Mouse (Mus musculus) heart, postnatal 0 days (tissue): Measurements from ENCODE around the gene Epha8. TPM values are rescaled to one million over a fixed set of nuclear protein-coding genes. Genes with fewer than 3 reads are reported as not detected.

Experiments
- ATAC-seq: fragments of 200-750 bp; cut with Nextera tagmentation; 2 replicates; pipeline ENCODE4 v1.8.0; 2017; ENCODE audit warnings: low read depth, moderate number of reproducible peaks, moderate library complexity; ENCODE audit not compliant: insufficient read depth
- DNase-seq: peaks from one replicate; pipeline ENCODE4 v3.0.0-alpha.2; 2016; ENCODE audit warnings: low spot score
- H3K27ac ChIP-seq: fragments of 300-500 bp; sonication (generic); 2 replicates; pipeline ENCODE4 v1.5.1; 2014; ENCODE audit warnings: low read depth, mild to moderate bottlenecking
- H3K27me3 ChIP-seq: fragments of 300-500 bp; sonication (generic); 2 replicates; pipeline ENCODE4 v1.6.1; 2014; ENCODE audit warnings: low read length, mixed read lengths; ENCODE audit not compliant: control insufficient read depth, insufficient read depth
- H3K36me3 ChIP-seq: fragments of 300-500 bp; sonication (generic); replicated peaks from 2 replicates; pipeline ENCODE4 v1.6.1; 2014; ENCODE audit warnings: low read length, mixed read lengths; ENCODE audit not compliant: control insufficient read depth, insufficient read depth
- H3K4me1 ChIP-seq: fragments of 300-500 bp; sonication (generic); 2 replicates; pipeline ENCODE4 v1.6.1; 2014; ENCODE audit warnings: antibody characterized with exemption; ENCODE audit not compliant: control insufficient read depth, insufficient read depth
- H3K4me2 ChIP-seq: fragments of 300-500 bp; sonication (generic); 2 replicates; pipeline ENCODE4 v1.6.1; 2014; ENCODE audit warnings: low read depth, mild to moderate bottlenecking, low read length, moderate library complexity
- H3K4me3 ChIP-seq: fragments of 300-500 bp; sonication (generic); 2 replicates; pipeline ENCODE4 v1.5.1; 2014; ENCODE audit warnings: low read depth, low read length
- H3K9ac ChIP-seq: fragments of 300-500 bp; sonication (generic); replicated peaks from 2 replicates; pipeline ENCODE4 v1.6.1; 2014; ENCODE audit warnings: low read depth, low read length, mixed read lengths
- H3K9me3 ChIP-seq: fragments of 300-500 bp; sonication (generic); replicated peaks from 2 replicates; pipeline ENCODE4 v1.6.1; 2016; ENCODE audit warnings: low read length; ENCODE audit not compliant: control insufficient read depth
- CTCF ChIP-seq: IDR thresholded peaks from 2 replicates; pipeline ENCODE4 v1.5.1; 2016; ENCODE audit warnings: antibody characterized with exemption, control low read depth, low read depth
- EP300 ChIP-seq: IDR thresholded peaks from 2 replicates; pipeline ENCODE4 v1.6.1; 2016; ENCODE audit warnings: antibody characterized with exemption, low read depth
- WGBS: fragments of 180-500 bp; shearing (Covaris S2); extraction: QIAGEN DNeasy Blood & Tissue Kit; methylation state at CpG from one replicate; pipeline ENCODE4 v1.1.7; 2014; 5-methylcytosine and 5-hydroxymethylcytosine counted together
- polyA plus RNA-seq: library from polyadenylated mRNA; unstranded; fragments of >200 nt; fragmentation: Nextera tagmentation; extraction: Ambion mirVana; gene quantifications from 2 replicates; pipeline ENCODE4 v1.2.1, GENCODE M21; 2015
- total RNA-seq: library from RNA; depleted of rRNA; stranded (reverse); fragments of >200 nt; gene quantifications from 2 replicates; pipeline ENCODE4 v1.2.3, GENCODE M21; 2014; ENCODE audit warnings: low replicate concordance

The Epha8 gene
- total and polyA plus RNA-seq, 2 experiments from 2014 or later, result 0.08 TPM; not detected in 1

DNA sequence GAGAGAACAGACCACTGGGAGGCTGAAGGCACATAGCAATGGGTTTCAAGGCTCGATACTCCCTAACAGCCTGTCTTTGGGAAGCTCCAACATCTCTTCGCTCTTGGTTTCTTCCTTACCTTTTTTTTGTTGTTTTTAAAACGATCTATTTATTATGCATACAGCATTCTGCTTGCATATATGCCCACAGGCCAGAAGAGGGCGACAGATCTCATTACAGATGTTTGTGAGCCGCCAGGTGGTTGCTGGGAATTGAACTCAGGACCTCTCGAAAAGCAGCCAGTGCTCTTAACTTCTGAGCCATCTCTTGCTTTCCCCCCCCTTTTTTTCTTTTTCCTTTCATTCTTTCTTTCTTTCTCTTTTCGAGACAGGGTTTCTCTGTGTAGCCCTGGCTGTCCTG, 57.5 kb downstream of the Epha8 start:
- 57% methylated on average over 7 of the region's 7 CpGs for WGBS
- H3K4me1 ChIP-seq, result no peaks in the 10 kb centered on the region
- H3K4me2 ChIP-seq, result no peak overlapping the region
- no peak overlapping the region for H3K4me3 ChIP-seq
- DNase-seq, result no peak
- no peak overlapping the region for H3K9ac ChIP-seq
- no peaks in the 10 kb centered on the region for H3K36me3 ChIP-seq
- H3K9me3 ChIP-seq, result no peaks in the 10 kb centered on the region
- ATAC-seq, result no peak
- no peak for TF ChIP-seq EP300
- TF ChIP-seq CTCF, result peak; percentile 18; the same call in 1 of the 2 replicates
- peaks cover 56% of the 10 kb centered on the region for H3K27me3 ChIP-seq
- H3K27ac ChIP-seq, result no peak overlapping the region

DNA sequence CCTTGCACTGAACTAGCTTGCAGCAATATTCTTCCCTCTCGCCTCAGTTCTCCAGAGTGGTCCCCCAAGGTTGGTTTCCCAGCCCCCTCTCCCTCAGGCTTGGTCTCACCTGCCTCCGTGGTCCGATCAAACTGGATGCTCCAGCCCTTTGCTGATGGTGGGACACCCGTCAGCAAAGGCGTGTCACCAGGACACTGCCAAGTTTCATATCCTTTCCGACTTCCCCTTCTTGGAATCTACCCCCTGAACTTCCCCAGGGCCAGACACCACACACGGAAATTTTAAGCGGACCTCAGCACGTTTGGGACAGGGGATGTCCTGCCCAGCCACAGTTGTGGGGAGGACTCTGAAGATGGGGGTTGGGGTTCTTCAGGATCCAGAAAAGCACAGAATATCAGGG, 58.0 kb downstream of the Epha8 start, which contains the start of gene C1qa:
Gene C1qa (minus strand): TSS at position 167 of the 400 bp plus-strand sequence.
- no peak for ATAC-seq
- H3K9ac ChIP-seq, result no peak within 1 kb of the TSS
- WGBS, result 66% methylated on average over 9 of the region's 9 CpGs
- no peaks in the 10 kb centered on the region for H3K36me3 ChIP-seq
- no peak for DNase-seq
- no peak within 1 kb of the TSS for H3K27ac ChIP-seq
- H3K4me1 ChIP-seq, result no peaks in the 10 kb centered on the region
- no peaks in the 10 kb centered on the region for H3K9me3 ChIP-seq
- H3K27me3 ChIP-seq, result peaks cover 54% of the 10 kb centered on the region
- no peak within 1 kb of the TSS for H3K4me3 ChIP-seq
- TF ChIP-seq EP300 (no peak), CTCF (no peak)
- H3K4me2 ChIP-seq, result no peak within 1 kb of the TSS

DNA sequence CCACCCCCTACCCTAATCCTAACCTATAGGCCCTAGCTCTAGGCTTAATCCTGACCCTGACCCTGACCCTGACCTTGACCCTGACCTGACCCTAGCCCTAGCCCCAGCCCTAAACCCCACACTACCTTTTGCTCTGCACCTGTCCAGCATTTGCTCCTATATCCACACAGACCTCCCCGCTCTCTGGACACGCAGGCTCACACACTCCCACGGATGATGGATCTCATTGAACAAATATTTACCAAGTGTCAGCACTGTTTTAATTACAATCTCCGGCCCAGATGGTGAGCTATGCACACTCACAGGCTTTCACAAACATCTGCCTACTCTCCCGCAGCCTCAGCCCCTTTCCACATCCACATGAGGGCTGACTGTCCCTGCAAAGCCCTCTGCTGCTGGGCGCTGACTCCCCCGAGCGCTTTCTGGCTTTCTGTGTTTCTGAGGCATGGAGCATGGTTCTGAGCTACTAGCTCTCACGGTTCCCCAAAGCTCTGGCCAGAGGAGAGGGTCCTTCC, 58.5 kb downstream of the Epha8 start:
- Histone ChIP-seq H3K27ac (no peak overlapping the region), H3K4me3 (no peak overlapping the region), H3K9ac (no peak overlapping the region), H3K4me2 (no peak overlapping the region), H3K9me3 (no peaks in the 10 kb centered on the region), H3K4me1 (no peaks in the 10 kb centered on the region), H3K36me3 (no peaks in the 10 kb centered on the region), H3K27me3 (peaks cover 54% of the 10 kb centered on the region)
- no peak for DNase-seq
- no peak for ATAC-seq
- 58% methylated on average over 9 of the region's 9 CpGs for WGBS
- TF ChIP-seq EP300 (no peak), CTCF (no peak)

DNA sequence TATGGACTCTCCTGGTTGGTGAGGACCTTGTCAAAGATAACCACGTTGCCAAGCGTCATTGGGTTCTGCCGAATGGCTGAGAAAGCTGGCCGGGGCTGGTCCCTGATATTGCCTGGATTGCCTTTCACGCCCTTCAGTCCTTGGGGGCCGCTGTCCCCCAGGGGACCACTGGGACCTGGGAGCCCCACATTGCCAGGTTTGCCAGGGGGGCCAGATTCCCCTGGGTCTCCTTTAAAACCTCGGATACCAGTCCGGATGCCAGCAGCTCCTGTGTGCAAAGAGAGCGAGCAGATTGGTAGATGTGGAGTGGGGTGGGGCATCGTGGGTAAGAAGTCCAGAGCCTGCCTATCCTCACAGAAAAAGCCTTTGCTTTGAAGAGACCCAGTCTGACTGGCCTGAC, 60.2 kb downstream of the Epha8 start:
- Histone ChIP-seq H3K4me1 (no peaks in the 10 kb centered on the region), H3K27ac (no peak overlapping the region), H3K4me2 (no peak overlapping the region), H3K4me3 (no peak overlapping the region), H3K27me3 (peaks cover 62% of the 10 kb centered on the region), H3K36me3 (no peaks in the 10 kb centered on the region), H3K9ac (no peak overlapping the region), H3K9me3 (no peaks in the 10 kb centered on the region)
- WGBS, result 28% methylated on average over 10 of the region's 10 CpGs
- no peak for TF ChIP-seq CTCF
- no peak for TF ChIP-seq EP300
- ATAC-seq (no peak), DNase-seq (no peak)

DNA sequence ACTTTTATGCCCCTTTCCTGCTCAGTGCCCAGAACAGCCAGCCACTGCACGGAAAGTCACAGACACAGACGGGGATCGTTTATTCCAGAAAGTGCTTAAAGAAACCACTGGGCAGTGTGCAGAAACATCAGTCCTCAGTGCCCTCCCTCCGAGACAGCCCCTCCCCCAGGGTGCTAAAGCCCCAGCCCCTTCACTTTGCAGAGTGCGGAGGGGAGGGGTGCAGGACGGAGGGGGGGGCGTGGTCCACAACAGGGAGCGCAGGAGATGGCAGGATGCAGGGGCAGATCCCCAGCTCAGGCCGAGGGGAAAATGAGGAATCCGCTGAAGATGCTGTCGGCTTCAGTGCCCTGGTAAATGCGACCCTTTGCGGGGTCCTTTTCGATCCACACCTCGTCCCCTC, 60.8 kb downstream of the Epha8 start:
- H3K27ac ChIP-seq, result no peak overlapping the region
- no peak overlapping the region for H3K4me2 ChIP-seq
- no peaks in the 10 kb centered on the region for H3K9me3 ChIP-seq
- H3K36me3 ChIP-seq, result no peaks in the 10 kb centered on the region
- H3K4me1 ChIP-seq, result no peaks in the 10 kb centered on the region
- 8% methylated on average over 14 of the region's 15 CpGs for WGBS
- no peak for DNase-seq
- H3K4me3 ChIP-seq, result no peak overlapping the region
- H3K9ac ChIP-seq, result no peak overlapping the region
- H3K27me3 ChIP-seq, result peaks cover 68% of the 10 kb centered on the region
- TF ChIP-seq CTCF (no peak), EP300 (no peak)
- no peak for ATAC-seq

DNA sequence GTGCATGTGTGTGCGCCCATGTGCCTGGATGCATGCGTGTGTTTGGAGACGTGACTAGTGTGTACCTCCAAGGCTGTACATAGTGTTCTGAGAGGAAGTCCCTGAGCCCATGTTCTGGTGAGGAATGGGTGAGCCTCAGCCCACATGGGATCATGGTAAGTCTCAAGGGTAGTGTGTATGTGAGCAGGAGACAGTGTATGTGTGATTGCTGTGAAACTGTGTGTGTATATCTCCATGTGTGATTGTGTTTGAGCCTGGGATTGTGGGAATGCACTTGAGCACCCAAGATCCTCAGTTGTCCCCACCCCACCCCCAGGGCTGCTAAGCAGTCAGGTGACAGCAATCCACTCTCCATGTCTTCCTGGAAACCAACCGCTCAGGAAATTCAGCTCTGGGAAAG, 61.8 kb downstream of the Epha8 start:
- Histone ChIP-seq H3K4me2 (no peak overlapping the region), H3K9me3 (no peaks in the 10 kb centered on the region), H3K27me3 (peaks cover 69% of the 10 kb centered on the region), H3K4me1 (no peaks in the 10 kb centered on the region), H3K4me3 (no peak overlapping the region), H3K36me3 (no peaks in the 10 kb centered on the region), H3K27ac (no peak overlapping the region), H3K9ac (no peak overlapping the region)
- 71% methylated on average over 4 of the region's 4 CpGs for WGBS
- DNase-seq (no peak), ATAC-seq (no peak)
- TF ChIP-seq EP300 (no peak), CTCF (no peak)
